Mouse (Mus musculus) heart, adult 18-20 months (tissue): ENCODE measurements around the gene Sox10. TPM values are rescaled to one million over a fixed set of nuclear protein-coding genes. Genes with fewer than 3 reads are reported as not detected.

Experiments used
- DNase-seq, 2 experiments: peaks; one replicate each; pipeline ENCODE4 v3.0.0; 2021 to 2022; ENCODE audit warnings: mixed read lengths in 1 of 2
- total RNA-seq, 2 experiments: library from RNA; stranded (reverse); gene quantifications; 2 replicates each; pipeline ENCODE4 v1.2.3; 2021

Sox10 gene
- total RNA-seq, 2 experiments from 2014 or later, result 1.4 TPM

- no peak for DNase-seq
Observed at GRCm38 (mm10) chr15:79155572-79155971, 9.5 kb downstream of the Sox10 start.

GRCm38 (mm10) chr15:79152709-79153108 lies 12.3 kb downstream of the Sox10 start:
- no peak for DNase-seq

DNA sequence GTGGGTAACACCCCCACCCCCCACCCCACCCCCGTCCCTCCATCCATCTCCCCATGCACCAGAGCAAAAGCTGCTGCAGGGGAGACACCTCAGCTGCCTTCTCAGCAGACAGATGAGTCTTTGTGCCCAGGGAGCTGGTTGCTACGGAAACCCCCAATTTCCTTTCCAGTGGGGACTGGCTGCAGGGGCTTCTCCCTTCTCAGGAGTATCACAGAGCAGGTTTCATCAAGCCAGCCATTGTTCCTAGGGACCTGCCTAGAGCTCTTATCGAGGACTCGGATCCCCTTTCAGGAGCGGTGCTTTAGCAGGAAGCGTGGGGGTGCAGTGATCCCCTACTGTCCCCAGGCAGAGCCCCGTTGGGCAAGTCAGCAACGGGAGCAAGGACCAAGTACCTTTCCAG lies 13.2 kb downstream of the Sox10 start:
- no peak for DNase-seq

- peak; percentile 77 to 93 for DNase-seq
Observed at GRCm38 (mm10) chr15:79148533-79148932, 16.5 kb downstream of the Sox10 start.

- no peak for DNase-seq
Observed at GRCm38 (mm10) chr15:79145522-79145921, 19.5 kb downstream of the Sox10 start.

- peak in 1 of 2 experiments; percentile 3 for DNase-seq
Observed at GRCm38 (mm10) chr15:79144021-79144420, 21.0 kb downstream of the Sox10 start.

- no peak for DNase-seq
Observed at GRCm38 (mm10) chr15:79143316-79143715, 21.7 kb downstream of the Sox10 start.

- DNase-seq, result no peak
Observed at GRCm38 (mm10) chr15:79141566-79141917, 23.5 kb downstream of the Sox10 start.

- DNase-seq, result peak; percentile 96 to 98
Observed at GRCm38 (mm10) chr15:79140866-79141565, 24.0 kb downstream of the Sox10 start, which contains the start of the genes Polr2f and 1700088E04Rik. Polr2f (plus strand) TSS chr15:79141009. 1700088E04Rik (minus strand) TSS chr15:79141253.

DNA sequence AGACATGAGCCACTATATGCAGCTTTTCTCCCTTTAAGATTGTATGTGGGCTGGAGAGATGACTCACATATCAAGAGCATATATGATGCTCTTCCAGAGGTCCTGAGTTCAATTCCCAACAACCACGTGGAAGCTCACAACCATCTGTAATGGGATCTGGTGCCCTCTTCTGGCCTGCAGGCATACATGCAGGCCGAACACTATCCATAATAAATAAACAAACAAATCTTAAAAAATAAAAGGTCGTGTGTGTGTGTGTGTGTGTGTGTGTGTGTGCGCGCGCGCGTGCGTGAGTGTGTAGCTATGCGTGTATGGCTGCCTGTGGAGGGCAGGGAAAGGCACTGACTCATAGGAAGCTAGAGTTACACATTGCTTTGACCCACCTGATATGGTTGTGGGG lies 25.4 kb downstream of the Sox10 start:
- no peak for DNase-seq

- no peak for DNase-seq
Observed at GRCm38 (mm10) chr15:79135783-79136575, 29.1 kb downstream of the Sox10 start.

DNA sequence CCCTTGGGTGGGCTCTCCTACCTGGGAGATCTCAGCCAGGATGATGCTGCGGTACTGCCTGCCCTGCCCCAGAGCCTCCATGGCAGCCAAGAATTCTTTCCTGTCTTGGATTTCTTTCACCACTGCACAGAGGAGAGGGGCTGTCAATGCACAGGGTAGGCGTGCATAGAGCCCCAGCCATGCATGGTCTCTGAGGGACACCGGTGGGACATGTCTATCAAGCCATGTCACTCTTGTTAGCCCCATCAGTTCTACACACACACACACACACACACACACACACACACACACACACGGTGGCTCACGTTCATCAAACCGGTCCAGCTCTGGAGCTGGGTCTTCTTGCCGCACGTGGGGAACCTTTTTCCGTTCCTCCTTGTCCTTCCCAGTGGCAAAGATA lies 29.7 kb downstream of the Sox10 start:
- no peak for DNase-seq

GRCm38 (mm10) chr15:79134496-79135270 lies 30.4 kb downstream of the Sox10 start:
- no peak for DNase-seq

GRCm38 (mm10) chr15:79133191-79133661 lies 31.8 kb downstream of the Sox10 start:
- peak; percentile 58 to 80 for DNase-seq

DNA sequence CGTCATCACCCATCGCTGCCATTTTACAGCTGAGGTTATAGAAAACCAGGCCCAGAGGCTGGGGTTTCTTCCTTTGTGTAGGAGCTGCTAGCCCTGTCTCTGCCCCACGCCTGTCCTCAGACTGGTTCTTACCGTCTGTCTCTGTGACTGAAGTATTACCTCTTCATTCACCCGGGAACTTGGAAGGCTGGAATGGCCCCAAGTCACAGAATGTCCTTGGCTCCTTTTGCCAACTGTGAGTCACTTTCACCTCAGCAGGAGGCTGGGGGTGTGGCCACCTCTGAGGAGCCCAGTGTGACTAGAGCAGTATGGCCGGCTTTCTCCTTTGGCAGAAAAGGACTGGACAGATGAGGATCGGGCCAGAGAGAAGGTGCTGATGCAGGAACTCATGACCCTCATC lies 33.6 kb downstream of the Sox10 start:
- DNase-seq, result peak; percentile 87 to 92

DNA sequence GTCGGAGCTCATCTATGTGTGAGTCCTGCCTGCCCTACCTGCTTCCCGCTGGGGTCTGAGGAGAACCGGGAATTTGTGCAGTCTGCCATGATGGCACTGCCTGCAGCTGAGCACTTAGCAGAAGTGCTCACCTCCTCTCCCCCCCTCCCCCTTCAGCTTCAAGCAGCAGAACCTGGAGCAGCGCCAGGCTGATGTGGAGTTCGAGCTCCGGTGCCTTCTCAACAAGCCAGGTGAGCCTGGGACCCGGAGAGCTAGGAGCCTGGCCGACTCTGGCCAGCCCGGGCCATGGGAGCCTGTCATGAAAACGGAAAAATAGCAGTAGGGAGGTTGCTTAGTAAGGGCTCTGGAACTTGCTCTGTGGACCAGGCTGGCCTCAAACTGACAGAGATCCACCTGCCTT lies 34.3 kb downstream of the Sox10 start:
- DNase-seq, result no peak

DNA sequence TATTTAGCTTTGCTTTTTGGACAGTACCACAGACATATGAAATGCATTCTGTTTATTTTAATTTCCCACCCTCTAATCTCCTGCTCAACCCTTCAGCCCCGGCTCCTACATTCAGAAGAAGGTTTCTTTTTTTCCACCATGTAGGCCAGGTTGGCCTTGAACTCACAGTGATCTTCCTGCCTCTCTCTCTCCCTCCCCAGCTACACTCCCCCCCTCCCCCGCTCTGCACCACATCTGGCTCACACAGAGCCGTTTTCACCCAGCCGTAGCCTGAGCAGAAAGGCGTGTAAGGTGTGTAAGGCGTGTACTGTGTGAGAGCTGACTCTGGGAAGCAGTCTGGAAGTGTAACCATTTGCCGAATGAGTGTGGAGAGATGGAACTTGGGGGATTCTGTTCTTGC lies 35.7 kb downstream of the Sox10 start:
- no peak for DNase-seq

DNA sequence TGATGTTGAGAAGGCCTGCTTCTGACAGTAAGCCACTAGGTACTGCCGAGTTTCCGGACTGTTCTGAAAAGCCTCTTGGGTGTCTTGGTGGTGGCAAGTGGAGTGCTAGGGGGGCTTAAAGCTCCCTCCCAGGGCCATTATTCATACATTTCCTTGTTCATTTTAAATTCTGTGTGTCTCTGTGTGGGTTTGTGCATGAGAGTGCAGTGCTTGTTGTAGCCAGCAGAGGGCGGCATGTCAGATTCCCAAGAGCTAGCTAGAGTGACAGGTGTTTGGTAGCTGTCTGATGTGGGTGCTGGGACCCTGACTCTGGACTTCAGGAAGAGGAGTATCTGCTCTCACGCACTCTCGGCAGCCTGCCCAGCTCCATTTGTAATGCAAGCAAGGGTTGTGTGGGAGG lies 36.8 kb downstream of the Sox10 start:
- no peak for DNase-seq

- DNase-seq, result no peak
Observed at GRCm38 (mm10) chr15:79127101-79127500, 37.9 kb downstream of the Sox10 start.

GRCm38 (mm10) chr15:79126217-79126932 lies 38.7 kb downstream of the Sox10 start:
- peak; percentile 44 to 77 for DNase-seq

DNA sequence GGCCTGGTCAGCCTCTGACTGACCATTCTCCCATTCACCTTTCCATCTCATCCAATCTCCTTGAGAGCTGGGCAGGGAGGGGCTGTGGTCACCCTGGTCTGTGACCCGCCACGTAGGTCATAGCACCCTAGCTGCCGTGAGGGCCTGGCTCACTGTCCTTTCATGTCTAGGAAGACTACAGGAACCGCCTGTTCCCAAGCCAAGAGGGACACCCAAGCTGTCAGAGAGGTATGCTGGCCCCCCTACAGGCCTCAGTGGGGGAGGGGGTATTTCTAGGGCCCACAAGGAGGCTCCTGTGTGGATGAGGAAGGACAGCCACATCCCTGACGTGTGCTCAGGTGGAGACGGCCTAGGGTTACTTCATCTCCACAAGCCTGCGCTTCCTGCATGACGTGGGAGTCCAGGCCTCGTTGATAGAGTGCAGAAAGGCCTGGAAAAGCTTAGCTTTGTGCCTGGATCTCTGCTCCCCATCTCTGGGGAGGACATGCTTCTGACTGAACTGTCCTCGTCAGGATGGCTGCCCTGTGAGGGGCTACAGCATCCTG lies 40.6 kb downstream of the Sox10 start:
- DNase-seq, result peak in 1 of 2 experiments; percentile 17

GRCm38 (mm10) chr15:79123751-79124150 lies 41.3 kb downstream of the Sox10 start:
- DNase-seq, result peak; percentile 67 to 86
